Mouse (Mus musculus) thymus, adult 2 months (tissue): ENCODE data around the gene Trak1.

Experiments
- CTCF ChIP-seq: fragments of 200-500 bp; IDR thresholded peaks from 2 replicates; pipeline ENCODE4 v1.5.1; 2012; ENCODE audit warnings: mild to moderate bottlenecking, control low read depth, low read length, moderate library complexity, borderline replicate concordance; ENCODE audit not compliant: control insufficient read depth, poor library complexity, insufficient read depth; ENCODE audit errors: extremely low read depth
- POLR2A ChIP-seq: fragments of 200-500 bp; IDR thresholded peaks from 2 replicates; pipeline ENCODE4 v1.6.1; 2012; ENCODE audit warnings: mild to moderate bottlenecking, low read length, control low read depth, moderate library complexity; ENCODE audit not compliant: control insufficient read depth, poor library complexity, insufficient read depth; ENCODE audit errors: extremely low read depth

DNA sequence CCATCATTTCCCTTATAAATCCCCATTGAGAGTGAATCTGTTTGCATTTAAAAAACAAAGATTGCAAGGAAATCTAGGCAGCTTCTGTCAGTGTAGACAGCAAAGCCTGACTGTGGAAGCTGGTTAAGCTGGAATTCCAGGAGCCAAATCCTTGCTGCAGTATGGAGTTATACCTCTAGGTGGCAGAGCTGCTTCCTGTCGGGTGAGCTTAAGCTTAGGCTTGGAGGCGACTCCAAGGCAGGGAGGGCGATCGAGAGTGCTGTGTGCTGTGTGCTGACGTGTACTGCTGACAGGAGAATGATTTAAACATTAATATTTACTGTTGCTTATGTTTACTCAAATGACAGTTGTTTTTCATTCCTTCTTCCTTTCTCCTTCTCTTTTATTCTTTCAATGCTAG lies 95.1 kb downstream of the Trak1 start:
- TF ChIP-seq CTCF (peak; percentile 61; the same call in 1 of the 2 replicates), POLR2A (no peak)
